Mouse (Mus musculus) liver, embryonic 14.5 days (tissue): ENCODE measurements at regions not wholly inside any gene's neighbourhood (a gene's known extent, or its start where the extent isn't known, plus 50 kb on each side); places are given as distances from the start of the nearest gene placed in this dataset.

Experiments used
- ATAC-seq: fragments of 200-750 bp; cut with Nextera tagmentation; 2 replicates; pipeline ENCODE4 v1.8.0; 2017; ENCODE audit warnings: moderate number of reproducible peaks, mild to moderate bottlenecking, moderate library complexity; ENCODE audit not compliant: insufficient read depth
- DNase-seq, 3 experiments: peaks; one replicate each; pipeline ENCODE4 v3.0.0-alpha.2; 2012 to 2013; ENCODE audit warnings: low read depth in 3 of 3, low spot score in 3 of 3
- H3K27ac ChIP-seq: fragments of 300-500 bp; sonication (generic); 2 replicates; pipeline ENCODE4 v1.5.1; 2014; ENCODE audit warnings: moderate library complexity, mild to moderate bottlenecking, control low read depth, inconsistent platforms
- H3K27me3 ChIP-seq: fragments of 300-500 bp; sonication (generic); 2 replicates; pipeline ENCODE4 v1.6.1; 2014; ENCODE audit warnings: mild to moderate bottlenecking, low read length, moderate library complexity; ENCODE audit not compliant: control insufficient read depth, insufficient read depth
- H3K36me3 ChIP-seq: fragments of 300-500 bp; sonication (generic); replicated peaks from 2 replicates; pipeline ENCODE4 v1.6.1; 2014; ENCODE audit warnings: low read depth; ENCODE audit not compliant: control insufficient read depth, insufficient read depth
- H3K4me1 ChIP-seq, 2 experiments: fragments of 200-500 bp in 1 of 2; fragments of 300-500 bp in 1 of 2; sonication (generic) in 1 of 2; replicated peaks; 2 replicates each; pipeline ENCODE4 v1.6.1; 2012 to 2014; ENCODE audit warnings: antibody characterized with exemption in 1 of 2, inconsistent platforms in 1 of 2, low read length in 1 of 2; ENCODE audit not compliant: control insufficient read depth in 2 of 2, insufficient read depth in 2 of 2
- H3K4me2 ChIP-seq: fragments of 300-500 bp; sonication (generic); 2 replicates; pipeline ENCODE4 v1.6.1; 2014; ENCODE audit warnings: low read depth, mild to moderate bottlenecking, control low read depth, moderate library complexity
- H3K4me3 ChIP-seq, 2 experiments: fragments of 200-500 bp in 1 of 2; fragments of 300-500 bp in 1 of 2; sonication (generic) in 1 of 2; 2 replicates each; pipeline ENCODE4 v1.5.1; 2012 to 2014; ENCODE audit warnings: low read depth in 2 of 2, low read length in 2 of 2, mild to moderate bottlenecking in 2 of 2, control low read depth in 1 of 2, inconsistent platforms in 1 of 2, moderate library complexity in 1 of 2; ENCODE audit not compliant: insufficient read depth in 1 of 2
- H3K9ac ChIP-seq: fragments of 300-500 bp; sonication (generic); replicated peaks from 2 replicates; pipeline ENCODE4 v1.6.1; 2014; ENCODE audit warnings: mild to moderate bottlenecking, control low read depth, moderate library complexity
- H3K9me3 ChIP-seq: fragments of 300-500 bp; sonication (generic); 2 replicates; pipeline ENCODE4 v1.6.1; 2016; ENCODE audit warnings: low read length, mixed read lengths; ENCODE audit not compliant: control insufficient read depth
- CTCF ChIP-seq: IDR thresholded peaks from 2 replicates; pipeline ENCODE4 v1.5.1; 2016; ENCODE audit warnings: antibody characterized with exemption, low read depth, control low read depth
- EP300 ChIP-seq: IDR thresholded peaks from 2 replicates; pipeline ENCODE4 v1.6.1; 2016; ENCODE audit warnings: antibody characterized with exemption, low read depth
- WGBS: fragments of 180-500 bp; shearing (Covaris S2); extraction: QIAGEN DNeasy Blood & Tissue Kit; methylation state at CpG from one replicate; pipeline ENCODE4 v1.1.7; 2014; ENCODE audit not compliant: insufficient replicate concordance; 5-methylcytosine and 5-hydroxymethylcytosine counted together

DNA sequence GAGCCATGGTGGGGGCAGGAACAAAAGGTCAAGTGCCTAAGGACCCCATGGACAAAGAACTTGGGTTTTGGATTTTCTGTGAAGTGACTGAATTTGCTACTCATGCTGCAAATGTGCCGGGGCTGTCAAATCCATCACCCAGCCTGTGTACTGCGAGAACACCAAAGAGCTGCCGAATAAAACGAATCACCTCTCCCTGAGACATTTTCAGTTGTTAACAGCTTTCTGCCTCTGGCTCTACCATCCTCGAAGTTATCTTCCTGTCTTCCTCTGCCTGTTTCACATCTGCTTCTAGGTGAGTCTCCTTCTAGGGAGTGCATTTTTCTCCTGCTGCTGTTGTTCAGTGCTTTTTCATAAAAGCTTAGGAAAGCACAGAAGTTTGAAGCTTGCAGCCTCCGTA is 283.3 kb upstream of the Gm21798 start:
- no peaks in the 10 kb centered on the region for H3K36me3 ChIP-seq
- no peak overlapping the region for H3K4me2 ChIP-seq
- TF ChIP-seq EP300 (no peak), CTCF (no peak)
- no peak for DNase-seq
- H3K9me3 ChIP-seq = no peaks in the 10 kb centered on the region
- 58% methylated on average over 6 of the region's 6 CpGs for WGBS
- no peak overlapping the region for H3K27ac ChIP-seq
- H3K9ac ChIP-seq = no peak overlapping the region
- H3K27me3 ChIP-seq = no peaks in the 10 kb centered on the region
- no peak overlapping the region for H3K4me3 ChIP-seq
- no peak for ATAC-seq
- H3K4me1 ChIP-seq = no peaks in the 10 kb centered on the region

DNA sequence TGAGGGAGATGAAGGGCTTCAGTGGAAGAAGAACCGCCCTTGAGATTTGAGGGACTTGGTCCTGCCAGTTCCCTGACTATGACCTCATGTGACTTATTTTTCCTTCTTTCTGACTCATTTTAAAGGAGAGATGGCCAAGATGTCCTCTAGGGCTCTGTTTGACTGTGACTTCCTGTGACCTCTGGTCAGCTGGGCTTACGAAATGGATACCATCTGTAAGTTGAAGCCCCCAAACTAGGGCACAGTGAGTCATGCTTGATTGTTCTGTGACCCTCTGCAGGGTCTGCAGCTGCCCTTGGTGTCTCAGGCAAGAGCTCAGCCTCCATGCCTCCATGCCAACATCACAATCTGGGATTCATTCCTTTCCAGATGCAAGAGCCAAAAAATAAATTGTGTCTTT is 282.3 kb upstream of the Gm21798 start:
- Histone ChIP-seq H3K9ac (no peak overlapping the region), H3K36me3 (no peaks in the 10 kb centered on the region), H3K4me3 (no peak overlapping the region), H3K27me3 (no peaks in the 10 kb centered on the region), H3K27ac (no peak overlapping the region), H3K9me3 (no peaks in the 10 kb centered on the region), H3K4me2 (no peak overlapping the region), H3K4me1 (no peaks in the 10 kb centered on the region)
- DNase-seq = no peak
- no peak for ATAC-seq
- no peak for TF ChIP-seq CTCF
- TF ChIP-seq EP300 = no peak
- WGBS = 53% methylated on average over 2 of the region's 2 CpGs

DNA sequence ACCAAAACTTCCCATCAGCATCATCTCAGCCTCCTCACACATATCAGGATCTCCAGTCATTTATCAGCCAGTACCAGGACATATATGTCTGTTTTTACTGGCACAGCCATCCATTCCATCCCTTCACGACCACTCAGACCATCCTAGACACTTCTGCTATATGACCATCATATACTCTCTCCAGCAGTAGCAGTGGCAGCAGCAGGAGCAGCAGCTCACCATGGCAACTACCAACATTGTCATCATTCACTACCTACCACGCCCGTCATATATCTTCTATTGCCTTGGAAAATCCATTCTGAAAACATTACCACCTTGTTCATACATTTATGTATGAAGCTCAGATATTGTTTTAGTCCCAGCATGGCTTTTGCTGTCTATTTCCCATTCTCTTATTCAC is 276.1 kb upstream of the Gm21798 start:
- 49% methylated on average over 3 of the region's 3 CpGs for WGBS
- H3K36me3 ChIP-seq = no peaks in the 10 kb centered on the region
- no peaks in the 10 kb centered on the region for H3K9me3 ChIP-seq
- H3K4me1 ChIP-seq = no peaks in the 10 kb centered on the region
- DNase-seq (no peak), ATAC-seq (no peak)
- no peaks in the 10 kb centered on the region for H3K27me3 ChIP-seq
- TF ChIP-seq CTCF = no peak
- TF ChIP-seq EP300 = no peak
- H3K4me2 ChIP-seq = no peak overlapping the region
- no peak overlapping the region for H3K27ac ChIP-seq
- no peak overlapping the region for H3K4me3 ChIP-seq
- H3K9ac ChIP-seq = no peak overlapping the region

DNA sequence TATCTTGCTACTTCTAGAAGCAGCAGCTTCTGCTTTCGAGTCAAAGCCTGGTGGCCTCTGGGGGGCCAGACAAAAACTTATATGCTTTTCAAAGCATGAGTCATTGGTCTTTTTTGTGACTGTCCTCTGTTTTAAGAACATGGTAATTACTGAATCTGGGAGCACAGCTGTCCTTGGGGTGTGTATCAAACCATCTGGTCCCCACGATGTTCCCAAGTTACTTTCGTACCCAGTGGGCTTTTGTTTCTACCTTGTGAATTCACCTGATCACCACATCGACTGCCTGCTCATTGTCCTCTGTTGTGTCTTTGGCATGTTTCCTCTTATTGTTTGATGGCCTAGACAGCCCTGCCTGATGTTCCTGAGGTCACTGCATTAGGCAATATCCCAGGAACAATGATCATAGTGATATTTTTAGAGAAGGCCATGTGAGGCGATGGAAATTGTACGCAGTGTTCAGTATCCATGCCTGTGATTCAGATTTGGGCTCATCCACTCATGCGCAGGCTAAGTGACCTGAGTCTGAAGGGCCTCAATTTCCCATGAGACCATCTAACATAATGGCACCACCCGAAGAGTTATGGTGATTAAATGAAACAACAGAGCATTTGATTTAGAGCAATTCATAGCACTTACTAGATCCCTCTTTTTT is 275.1 kb upstream of the Gm21798 start:
- Histone ChIP-seq H3K36me3 (no peaks in the 10 kb centered on the region), H3K27me3 (no peaks in the 10 kb centered on the region), H3K27ac (no peak overlapping the region), H3K4me1 (no peaks in the 10 kb centered on the region), H3K9ac (no peak overlapping the region), H3K9me3 (no peaks in the 10 kb centered on the region), H3K4me2 (no peak overlapping the region), H3K4me3 (no peak overlapping the region)
- 63% methylated on average over 8 of the region's 8 CpGs for WGBS
- DNase-seq (no peak), ATAC-seq (no peak)
- TF ChIP-seq CTCF (no peak), EP300 (no peak)

DNA sequence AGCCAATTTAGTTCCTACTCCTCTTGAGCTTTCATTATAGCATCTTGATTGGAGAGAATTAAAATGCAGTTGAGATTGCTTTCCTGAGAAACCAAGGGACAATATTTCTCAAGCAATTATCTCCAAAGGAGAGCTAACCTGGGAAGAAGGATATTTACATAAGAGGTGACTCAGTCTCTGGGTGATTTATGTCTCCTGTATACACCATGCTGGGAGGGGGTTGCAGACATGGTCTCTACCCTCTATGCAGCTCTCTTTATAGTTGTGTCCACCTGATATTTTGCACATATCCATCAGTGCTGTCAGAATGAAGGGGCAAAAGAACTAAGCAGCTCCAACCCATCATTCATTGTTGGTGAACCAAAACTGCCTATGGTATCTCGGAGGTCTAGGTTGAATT is 274.6 kb upstream of the Gm21798 start:
- H3K4me1 ChIP-seq = no peaks in the 10 kb centered on the region
- H3K4me2 ChIP-seq = no peak overlapping the region
- H3K9me3 ChIP-seq = no peaks in the 10 kb centered on the region
- no peak for ATAC-seq
- no peaks in the 10 kb centered on the region for H3K36me3 ChIP-seq
- no peak overlapping the region for H3K4me3 ChIP-seq
- WGBS = 60% methylated on average over 1 of the region's 1 CpGs
- no peak overlapping the region for H3K27ac ChIP-seq
- no peaks in the 10 kb centered on the region for H3K27me3 ChIP-seq
- no peak for DNase-seq
- H3K9ac ChIP-seq = no peak overlapping the region
- no peak for TF ChIP-seq EP300
- TF ChIP-seq CTCF = no peak
